Mouse (Mus musculus) stomach, embryonic 16.5 days (tissue): ENCODE measurements around the gene Slc25a45. TPM values are rescaled to one million over a fixed set of nuclear protein-coding genes. Genes with fewer than 3 reads are reported as not detected.
A peak's percentile ranks its signal among the peaks of the same experiment; 100 is the strongest.

Experiments used
- ATAC-seq: fragments of 200-750 bp; cut with Nextera tagmentation; 2 replicates; pipeline ENCODE4 v1.8.0; 2017; ENCODE audit warnings: moderate number of reproducible peaks, moderate TSS enrichment; ENCODE audit not compliant: insufficient read depth, low FRiP score
- H3K27ac ChIP-seq: fragments of 300-500 bp; sonication (generic); 2 replicates; pipeline ENCODE4 v1.5.1; 2014; ENCODE audit warnings: low read length
- H3K27me3 ChIP-seq: fragments of 300-500 bp; sonication (generic); 2 replicates; pipeline ENCODE4 v1.6.1; 2014; ENCODE audit warnings: low read length, control low read depth, mixed read lengths; ENCODE audit not compliant: control insufficient read depth, insufficient read depth
- H3K36me3 ChIP-seq: fragments of 300-500 bp; sonication (generic); 2 replicates; pipeline ENCODE4 v1.6.1; 2014; ENCODE audit warnings: low read length; ENCODE audit not compliant: control insufficient read depth, insufficient read depth
- H3K4me1 ChIP-seq: fragments of 300-500 bp; sonication (generic); 2 replicates; pipeline ENCODE4 v1.6.1; 2014; ENCODE audit warnings: low read length, control low read depth, mixed read lengths; ENCODE audit not compliant: control insufficient read depth, insufficient read depth
- H3K4me2 ChIP-seq: fragments of 300-500 bp; sonication (generic); 2 replicates; pipeline ENCODE4 v1.6.1; 2014; ENCODE audit warnings: low read depth, low read length, mixed read lengths
- H3K4me3 ChIP-seq: fragments of 300-500 bp; sonication (generic); replicated peaks from 2 replicates; pipeline ENCODE4 v1.5.1; 2014; ENCODE audit warnings: mild to moderate bottlenecking, low read length
- H3K9ac ChIP-seq: fragments of 300-500 bp; sonication (generic); 2 replicates; pipeline ENCODE4 v1.6.1; 2014; ENCODE audit warnings: low read length
- H3K9me3 ChIP-seq: fragments of 300-500 bp; sonication (generic); replicated peaks from 2 replicates; pipeline ENCODE4 v1.6.1; 2016; ENCODE audit warnings: low read length, control low read depth; ENCODE audit not compliant: control insufficient read depth
- WGBS: fragments of 180-500 bp; shearing (Covaris S2); extraction: QIAGEN DNeasy Blood & Tissue Kit; methylation state at CpG from one replicate; pipeline ENCODE4 v1.1.7; 2014; 5-methylcytosine and 5-hydroxymethylcytosine counted together
- polyA plus RNA-seq: library from polyadenylated mRNA; unstranded; fragments of >200 nt; fragmentation: Nextera tagmentation; extraction: Ambion mirVana; gene quantifications from 2 replicates; pipeline ENCODE4 v1.2.1, GENCODE M21; 2015

Gene Slc25a45
- polyA plus RNA-seq, 1 experiment from 2014 or later: 5.1 TPM

DNA sequence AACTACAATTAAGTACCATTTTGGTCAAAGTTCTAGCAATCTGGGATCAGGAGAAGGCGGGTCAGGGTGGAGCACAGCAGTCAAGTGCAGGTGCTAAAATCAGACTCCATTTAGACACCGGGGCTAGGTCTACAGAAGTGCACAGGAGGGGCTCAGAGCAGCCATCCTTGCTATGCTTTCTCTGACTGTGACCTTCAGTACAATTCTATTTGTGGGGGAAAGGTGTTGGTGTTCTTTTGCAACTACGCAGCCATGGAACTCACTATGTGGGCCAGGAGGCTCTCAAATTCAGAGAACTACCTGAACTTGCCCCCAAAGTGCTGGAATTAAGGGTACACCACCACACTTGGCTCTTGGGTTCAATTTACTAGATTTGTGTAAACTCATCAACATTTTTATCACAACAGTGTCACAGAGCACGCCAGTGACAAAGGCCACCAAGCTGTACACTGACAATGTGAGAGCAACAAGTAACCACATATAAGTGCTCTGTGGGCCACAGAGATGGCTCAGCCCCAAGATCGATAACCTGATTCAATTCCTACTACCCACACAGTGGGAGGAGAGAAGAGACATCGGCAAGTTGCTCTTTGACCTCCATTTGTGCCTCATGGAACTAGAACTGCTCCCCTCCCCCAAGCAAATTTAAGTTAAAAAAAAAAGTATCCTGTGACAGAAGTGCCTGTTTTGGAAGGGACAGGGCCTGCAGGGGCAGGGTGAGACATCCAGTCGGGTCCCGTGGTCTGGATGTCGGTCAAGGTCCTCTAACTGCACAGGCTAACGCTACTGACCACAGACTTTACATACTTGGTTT lies 44.1 kb upstream of the Slc25a45 start:
- Histone ChIP-seq H3K4me1 (0 out of 2 replicates have a peak, but pooled peaks cover 4% of the 10 kb centered on the region), H3K36me3 (peaks cover 5% of the 10 kb centered on the region; the same call in 1 of the 2 replicates), H3K4me3 (no peak overlapping the region), H3K27me3 (no peaks in the 10 kb centered on the region), H3K9me3 (no peaks in the 10 kb centered on the region), H3K27ac (no peak overlapping the region), H3K9ac (no peak overlapping the region), H3K4me2 (no peak overlapping the region)
- 82% methylated on average over 10 of the region's 10 CpGs for WGBS
- ATAC-seq: no peak

DNA sequence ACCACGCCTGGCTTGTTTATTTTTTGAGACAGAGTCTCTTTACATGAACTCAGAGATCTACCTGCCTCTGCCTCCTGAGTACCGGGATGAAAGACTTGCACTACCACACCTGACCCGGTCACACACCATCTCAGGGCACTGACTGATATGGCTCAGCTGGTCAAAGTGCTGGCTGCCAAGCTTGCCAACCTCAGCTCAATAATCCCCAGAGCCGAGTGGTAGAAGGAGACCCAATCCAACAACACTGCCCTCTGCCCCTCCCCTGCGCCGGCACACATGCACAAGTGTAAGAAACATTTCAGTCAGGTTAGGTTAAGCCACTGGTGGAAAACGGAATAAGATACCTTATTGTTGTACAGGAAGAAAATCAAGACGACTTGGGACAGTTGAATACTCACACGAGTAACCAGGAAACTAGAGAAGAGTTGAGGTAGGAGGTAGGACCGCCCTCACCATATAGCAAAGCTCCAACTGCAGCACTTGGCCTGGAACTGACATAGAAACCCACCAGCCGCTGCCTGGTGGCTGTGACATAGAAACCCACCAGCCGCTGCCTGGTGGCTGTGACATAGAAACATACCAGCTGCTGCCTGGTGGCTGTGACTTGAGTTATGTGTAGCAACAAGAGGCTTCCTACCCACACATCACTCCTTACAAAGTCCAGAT lies 43.2 kb upstream of the Slc25a45 start:
- H3K4me2 ChIP-seq: no peak overlapping the region
- no peak overlapping the region for H3K9ac ChIP-seq
- no peak for ATAC-seq
- H3K4me3 ChIP-seq: no peak overlapping the region
- H3K9me3 ChIP-seq: no peaks in the 10 kb centered on the region
- no peaks in the 10 kb centered on the region for H3K27me3 ChIP-seq
- H3K27ac ChIP-seq: no peak overlapping the region
- H3K4me1 ChIP-seq: peaks cover 4% of the 10 kb centered on the region; the same call in 1 of the 2 replicates
- 78% methylated on average over 12 of the region's 12 CpGs for WGBS
- H3K36me3 ChIP-seq: peaks cover 5% of the 10 kb centered on the region; the same call in 1 of the 2 replicates

- H3K9ac ChIP-seq: no peak overlapping the region
- H3K4me3 ChIP-seq: no peak overlapping the region
- no peak for ATAC-seq
- peaks cover 5% of the 10 kb centered on the region; the same call in 1 of the 2 replicates for H3K4me1 ChIP-seq
- 86% methylated on average over 10 of the region's 10 CpGs for WGBS
- H3K9me3 ChIP-seq: no peaks in the 10 kb centered on the region
- H3K27me3 ChIP-seq: no peaks in the 10 kb centered on the region
- no peak overlapping the region for H3K4me2 ChIP-seq
- no peak overlapping the region for H3K27ac ChIP-seq
- peaks cover 5% of the 10 kb centered on the region; the same call in 1 of the 2 replicates for H3K36me3 ChIP-seq
Observed at GRCm38 (mm10) chr19:5835054-5835921, 42.3 kb upstream of the Slc25a45 start.

DNA sequence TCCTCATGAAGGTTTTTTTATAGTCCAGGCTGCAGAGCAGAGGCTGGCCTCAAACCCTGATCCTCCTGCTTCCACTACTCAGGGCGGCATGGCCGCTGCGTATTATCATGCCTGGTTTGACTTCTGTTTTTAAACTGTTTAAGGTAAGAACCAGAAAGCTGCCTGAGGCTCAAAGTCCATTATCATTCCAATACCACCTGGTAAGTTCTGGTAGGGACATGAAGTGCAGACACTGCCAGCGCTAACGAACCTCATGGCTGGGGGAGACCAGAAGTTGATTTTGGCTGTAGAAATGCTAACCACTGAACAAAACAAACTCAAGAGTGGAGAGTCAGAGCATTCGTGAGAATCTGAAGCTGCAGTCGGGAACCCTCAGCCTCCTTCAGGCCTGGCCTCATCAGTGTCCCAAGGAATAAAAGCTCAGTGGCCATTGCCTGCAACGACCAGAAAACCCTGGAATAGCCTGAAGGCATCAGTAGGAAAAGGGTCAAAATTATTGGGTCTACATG lies 41.6 kb upstream of the Slc25a45 start:
- H3K27ac ChIP-seq: no peak overlapping the region
- ATAC-seq: no peak

DNA sequence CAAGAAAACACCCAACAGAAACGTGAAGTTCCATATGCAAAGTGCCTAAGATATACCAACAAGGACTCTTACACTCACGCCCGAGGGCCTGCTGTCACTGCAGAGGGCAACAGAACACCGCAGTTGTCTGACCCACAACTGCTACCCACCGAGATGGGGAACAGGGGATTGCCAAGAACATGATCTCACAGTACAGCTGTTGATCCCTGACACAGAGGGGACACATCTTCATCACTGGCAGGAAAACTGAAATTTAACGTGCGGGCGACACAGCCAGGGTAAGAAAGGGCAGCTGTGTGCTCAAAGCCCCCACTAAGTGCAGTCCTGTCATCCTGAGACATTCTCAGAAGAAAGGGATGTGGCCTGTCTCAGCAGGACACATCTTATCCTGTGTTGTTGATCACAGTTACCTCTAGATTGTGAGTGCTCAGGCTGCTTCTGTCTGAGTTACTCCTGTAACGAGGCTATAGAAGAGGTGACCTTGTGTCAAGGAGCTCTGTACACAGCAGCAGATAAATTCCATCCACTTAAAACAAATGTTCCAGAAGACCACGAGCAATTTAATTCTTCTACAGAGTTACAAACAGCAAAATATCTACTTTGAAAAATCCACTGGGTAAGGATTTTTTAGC lies 40.6 kb upstream of the Slc25a45 start:
- Histone ChIP-seq H3K4me3 (no peak overlapping the region), H3K4me2 (no peak overlapping the region), H3K9me3 (no peaks in the 10 kb centered on the region), H3K27me3 (no peaks in the 10 kb centered on the region), H3K36me3 (peaks cover 5% of the 10 kb centered on the region; the same call in 1 of the 2 replicates), H3K27ac (no peak overlapping the region), H3K9ac (no peak overlapping the region), H3K4me1 (peaks cover 11% of the 10 kb centered on the region)
- 68% methylated on average over 10 of the region's 10 CpGs for WGBS
- ATAC-seq: no peak

More for the DNA sequence above, 41.6 kb upstream of the Slc25a45 start:
- Histone ChIP-seq H3K9me3 (no peaks in the 10 kb centered on the region), H3K4me1 (peaks cover 11% of the 10 kb centered on the region; the same call in 1 of the 2 replicates), H3K36me3 (peaks cover 5% of the 10 kb centered on the region; the same call in 1 of the 2 replicates), H3K4me2 (no peak overlapping the region), H3K4me3 (no peak overlapping the region), H3K27me3 (no peaks in the 10 kb centered on the region), H3K9ac (no peak overlapping the region)
- WGBS: 82% methylated on average over 8 of the region's 8 CpGs

GRCm38 (mm10) chr19:5837606-5838005 lies 40.0 kb upstream of the Slc25a45 start:
- Histone ChIP-seq H3K4me1 (peaks cover 16% of the 10 kb centered on the region), H3K9ac (no peak overlapping the region), H3K4me2 (no peak overlapping the region), H3K4me3 (no peak overlapping the region), H3K36me3 (peaks cover 5% of the 10 kb centered on the region; the same call in 1 of the 2 replicates), H3K9me3 (no peaks in the 10 kb centered on the region), H3K27me3 (no peaks in the 10 kb centered on the region), H3K27ac (no peak overlapping the region)
- no peak for ATAC-seq
- WGBS: 63% methylated on average over 8 of the region's 8 CpGs

DNA sequence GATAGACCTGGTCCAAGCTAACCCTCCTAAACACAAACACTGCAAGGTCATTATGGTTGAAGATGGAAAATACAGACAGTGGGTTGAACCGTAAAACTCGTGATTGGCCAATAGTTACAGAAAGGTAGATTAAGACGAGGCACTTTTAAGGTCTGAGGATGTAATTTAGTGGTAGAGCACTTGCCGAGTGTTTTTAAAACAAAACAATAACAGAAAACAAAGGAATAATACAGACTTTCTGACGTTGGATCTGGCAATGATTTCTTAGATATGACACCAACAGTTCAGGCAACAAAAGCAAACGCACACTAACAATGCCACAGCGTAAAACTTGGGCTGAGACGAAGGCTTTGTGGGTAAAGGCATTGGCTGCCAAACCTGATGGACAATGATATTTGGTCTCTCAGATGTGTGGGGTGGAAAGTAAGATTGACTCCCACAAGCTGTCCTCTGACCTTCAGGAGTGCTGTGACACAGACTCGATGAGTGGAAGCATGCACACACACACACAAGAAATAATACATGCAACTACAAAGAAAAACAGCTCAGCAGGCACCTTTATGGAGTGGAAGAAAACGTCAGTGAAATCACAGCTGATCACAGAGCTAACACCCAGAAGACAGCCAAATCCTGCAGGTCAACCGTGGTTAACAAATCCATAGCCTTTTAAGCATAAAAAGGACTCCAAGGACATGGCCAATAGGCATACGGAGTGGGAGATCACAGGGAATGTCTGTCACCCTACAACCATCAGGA lies 39.3 kb upstream of the Slc25a45 start:
- Histone ChIP-seq H3K36me3 (peaks cover 5% of the 10 kb centered on the region; the same call in 1 of the 2 replicates), H3K4me2 (no peak overlapping the region), H3K4me3 (no peak overlapping the region), H3K9me3 (no peaks in the 10 kb centered on the region), H3K27ac (peak overlapping the region; percentile 34; the same call in 1 of the 2 replicates), H3K4me1 (peaks cover 23% of the 10 kb centered on the region), H3K27me3 (no peaks in the 10 kb centered on the region), H3K9ac (no peak overlapping the region)
- 75% methylated on average over 12 of the region's 12 CpGs for WGBS
- ATAC-seq: no peak

GRCm38 (mm10) chr19:5838892-5839165 lies 38.8 kb upstream of the Slc25a45 start:
- no peaks in the 10 kb centered on the region for H3K9me3 ChIP-seq
- WGBS: 88% methylated on average over 4 of the region's 4 CpGs
- peaks cover 23% of the 10 kb centered on the region for H3K4me1 ChIP-seq
- no peak overlapping the region for H3K4me2 ChIP-seq
- H3K36me3 ChIP-seq: peaks cover 5% of the 10 kb centered on the region; the same call in 1 of the 2 replicates
- H3K27me3 ChIP-seq: no peaks in the 10 kb centered on the region
- no peak overlapping the region for H3K4me3 ChIP-seq
- no peak overlapping the region for H3K9ac ChIP-seq
- no peak for ATAC-seq
- peak overlapping the region; percentile 34; the same call in 1 of the 2 replicates for H3K27ac ChIP-seq
